Mouse (Mus musculus): ENCODE results near the gene Col25a1.

DNA sequence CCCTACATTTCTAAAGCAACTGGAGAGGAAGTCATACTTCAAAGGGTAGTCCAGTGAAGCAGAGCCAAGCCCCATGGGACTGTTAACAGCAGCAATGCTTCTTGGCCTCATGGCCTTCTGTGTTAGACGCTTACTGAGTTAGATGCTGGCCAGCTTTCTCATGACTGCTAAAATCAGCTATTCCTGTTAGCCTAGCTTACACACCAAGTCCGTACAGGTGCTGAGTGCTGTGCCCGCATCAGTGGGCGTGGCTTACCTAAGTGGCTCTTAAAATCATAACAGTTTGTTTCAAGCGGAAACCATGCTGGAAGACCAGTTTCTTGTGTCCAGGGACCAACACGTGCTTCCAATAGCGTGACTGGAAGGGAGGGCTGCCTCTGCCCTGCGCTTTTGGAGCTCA lies 62.1 kb downstream of the Col25a1 start:
- TF ChIP-seq CTCF (IDR thresholded peaks at IDR 0.05; ENCODE audit: low read depth, low read length) (no peak), POLR2A (IDR thresholded peaks at IDR 0.05; ENCODE audit: borderline replicate concordance, low read depth, low read length) (no peak)
